Mouse (Mus musculus): ENCODE measurements at regions not wholly inside any gene's neighbourhood (a gene's known extent, or its start where the extent isn't known, plus 50 kb on each side); places are given as distances from the start of the nearest gene placed in this dataset.

DNA sequence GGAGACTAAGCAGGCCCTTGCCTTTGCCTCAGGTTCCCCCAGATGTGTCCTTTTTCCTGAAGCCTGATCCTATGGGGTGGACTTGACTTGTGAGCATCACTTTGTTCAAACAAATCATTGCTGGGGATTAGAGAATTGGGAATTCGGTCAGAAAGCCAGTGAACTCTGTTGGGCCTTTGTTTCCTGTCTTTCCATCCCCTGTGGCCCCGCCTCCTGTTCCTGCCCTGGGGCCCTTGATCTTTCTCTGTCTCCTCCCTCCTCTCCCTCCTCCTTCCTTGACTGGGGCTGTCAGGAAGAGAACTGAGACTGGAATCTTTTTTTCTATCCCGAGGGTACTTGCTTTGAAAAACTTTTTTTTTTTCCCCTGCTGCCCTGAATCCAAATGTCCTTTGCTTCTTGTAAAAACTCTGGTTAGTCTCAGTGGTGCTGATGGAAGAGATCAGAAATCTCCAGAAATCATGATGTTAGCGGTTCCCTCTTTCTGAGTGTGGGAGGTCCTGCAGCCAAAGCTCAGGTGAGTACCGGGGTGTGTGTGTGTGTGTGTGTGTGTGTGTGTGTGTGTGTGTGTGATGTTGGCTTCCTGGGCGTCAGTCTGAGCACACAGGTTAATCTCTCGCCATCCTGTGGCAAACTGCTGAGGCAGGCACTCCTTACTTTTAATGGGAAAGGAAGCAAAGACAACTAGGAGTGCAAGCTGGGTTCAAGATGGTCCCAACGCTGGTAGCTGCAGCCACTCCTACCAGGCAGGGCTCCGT lies 118.7 kb downstream of the Ddx11 start:
- no peak for TF ChIP-seq MYOD1 (IDR thresholded peaks at IDR 0.05; ENCODE audit: control insufficient read depth, insufficient read length, low read depth)
- no peak for TF ChIP-seq USF1 (IDR thresholded peaks at IDR 0.05; ENCODE audit: low read depth)
- TF ChIP-seq MAX (IDR thresholded peaks at IDR 0.05): no peak
- no peak for TF ChIP-seq FOSL1 (IDR thresholded peaks at IDR 0.05; ENCODE audit: insufficient read depth, low read length, poor library complexity, severe bottlenecking)
- no peak for TF ChIP-seq MYOG (IDR thresholded peaks at IDR 0.05; ENCODE audit: control insufficient read depth, extremely low read depth, insufficient read length)
- H3K79me2 ChIP-seq (ENCODE audit: control insufficient read depth, insufficient read depth): no peaks in the 10 kb centered on the region
- no peaks in the 10 kb centered on the region for H3K36me3 ChIP-seq (ENCODE audit: control insufficient read depth, insufficient read depth)
- no peaks in the 10 kb centered on the region for H3K79me3 ChIP-seq (ENCODE audit: low read depth)
- H3K4me3 ChIP-seq (ENCODE audit: insufficient read depth, poor library complexity, severe bottlenecking): no peak overlapping the region
- H3K27me3 ChIP-seq (ENCODE audit: control insufficient read depth, insufficient read depth, insufficient read length): no peaks in the 10 kb centered on the region
- H3ac ChIP-seq (ENCODE audit: control insufficient read depth, insufficient read length, low read depth): no peak overlapping the region

DNA sequence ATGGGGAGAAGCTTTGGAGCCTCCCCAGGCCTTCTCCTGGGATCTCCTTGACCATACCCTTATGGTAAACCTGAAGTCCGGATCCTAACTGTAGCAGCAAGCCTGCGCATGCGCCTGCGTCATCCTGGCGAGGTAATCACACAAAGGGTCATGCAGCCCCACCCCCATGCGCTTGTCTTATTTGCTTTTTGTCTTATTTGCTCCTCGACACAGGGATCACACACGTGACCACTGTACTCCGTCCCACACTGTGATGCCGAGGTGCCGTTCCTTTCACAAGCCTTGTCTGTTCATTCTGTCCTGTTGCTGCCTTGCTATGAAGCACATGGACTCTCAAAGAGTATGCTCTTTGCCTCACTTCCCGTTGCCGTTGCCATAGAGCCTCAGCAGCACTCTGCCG lies 120.9 kb downstream of the Ddx11 start:
- H3K79me2 ChIP-seq (ENCODE audit: control insufficient read depth, insufficient read depth): no peaks in the 10 kb centered on the region
- H3K27me3 ChIP-seq (ENCODE audit: control insufficient read depth, insufficient read depth, insufficient read length): no peaks in the 10 kb centered on the region
- H3K79me3 ChIP-seq (ENCODE audit: low read depth): no peaks in the 10 kb centered on the region
- H3K4me3 ChIP-seq (ENCODE audit: insufficient read depth, poor library complexity, severe bottlenecking): no peak overlapping the region
- no peaks in the 10 kb centered on the region for H3K36me3 ChIP-seq (ENCODE audit: control insufficient read depth, insufficient read depth)
- TF ChIP-seq USF1 (IDR thresholded peaks at IDR 0.05; ENCODE audit: low read depth): no peak
- no peak for TF ChIP-seq FOSL1 (IDR thresholded peaks at IDR 0.05; ENCODE audit: insufficient read depth, low read length, poor library complexity, severe bottlenecking)
- no peak for TF ChIP-seq MYOG (IDR thresholded peaks at IDR 0.05; ENCODE audit: control insufficient read depth, extremely low read depth, insufficient read length)
- no peak for TF ChIP-seq MYOD1 (IDR thresholded peaks at IDR 0.05; ENCODE audit: control insufficient read depth, insufficient read length, low read depth)
- no peak for TF ChIP-seq CEBPB (IDR thresholded peaks at IDR 0.05; ENCODE audit: low read depth)
- H3ac ChIP-seq (ENCODE audit: control insufficient read depth, insufficient read length, low read depth): no peak overlapping the region

DNA sequence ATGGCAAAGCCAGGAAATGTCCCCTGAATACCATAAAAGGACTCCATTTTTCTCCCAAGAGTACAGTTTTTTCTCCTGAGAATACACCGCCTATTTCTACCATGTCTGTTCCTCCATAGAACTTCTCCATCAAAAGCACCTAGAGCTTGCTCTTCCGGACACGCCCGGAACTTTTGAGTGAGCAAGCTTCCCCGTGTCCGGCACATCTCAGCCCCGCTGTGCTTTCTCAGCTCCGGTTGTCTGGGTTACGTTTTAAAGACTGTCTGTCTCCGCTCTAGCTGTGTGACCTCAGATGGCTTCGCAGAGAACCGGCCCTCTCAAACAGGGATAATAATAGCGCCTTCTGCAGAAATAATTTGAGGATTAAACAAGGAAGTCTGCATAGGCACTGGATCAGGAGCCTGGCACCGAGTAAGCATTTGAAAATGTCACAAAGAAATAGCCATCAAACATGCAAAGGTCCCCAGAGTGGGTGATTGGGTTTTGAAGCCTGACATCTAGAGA lies 122.8 kb downstream of the Ddx11 start:
- Histone ChIP-seq H3K79me3 (ENCODE audit: low read depth) (no peaks in the 10 kb centered on the region), H3ac (ENCODE audit: control insufficient read depth, insufficient read length, low read depth) (no peak overlapping the region), H3K79me2 (ENCODE audit: control insufficient read depth, insufficient read depth) (no peaks in the 10 kb centered on the region), H3K4me3 (ENCODE audit: insufficient read depth, poor library complexity, severe bottlenecking) (no peak overlapping the region), H3K27me3 (ENCODE audit: control insufficient read depth, insufficient read depth, insufficient read length) (no peaks in the 10 kb centered on the region), H3K36me3 (ENCODE audit: control insufficient read depth, insufficient read depth) (no peaks in the 10 kb centered on the region)
- TF ChIP-seq MYOD1 (IDR thresholded peaks at IDR 0.05; ENCODE audit: control insufficient read depth, insufficient read length, low read depth): no peak
- no peak for TF ChIP-seq FOSL1 (IDR thresholded peaks at IDR 0.05; ENCODE audit: insufficient read depth, low read length, poor library complexity, severe bottlenecking)
- no peak for TF ChIP-seq CEBPB (IDR thresholded peaks at IDR 0.05; ENCODE audit: low read depth)
- no peak for TF ChIP-seq MAX (IDR thresholded peaks at IDR 0.05)
- no peak for TF ChIP-seq MYOG (IDR thresholded peaks at IDR 0.05; ENCODE audit: control insufficient read depth, extremely low read depth, insufficient read length)
- TF ChIP-seq CTCF (IDR thresholded peaks at IDR 0.05; ENCODE audit: control insufficient read depth, insufficient read depth, insufficient read length): no peak
- no peak for TF ChIP-seq USF1 (IDR thresholded peaks at IDR 0.05; ENCODE audit: low read depth)

DNA sequence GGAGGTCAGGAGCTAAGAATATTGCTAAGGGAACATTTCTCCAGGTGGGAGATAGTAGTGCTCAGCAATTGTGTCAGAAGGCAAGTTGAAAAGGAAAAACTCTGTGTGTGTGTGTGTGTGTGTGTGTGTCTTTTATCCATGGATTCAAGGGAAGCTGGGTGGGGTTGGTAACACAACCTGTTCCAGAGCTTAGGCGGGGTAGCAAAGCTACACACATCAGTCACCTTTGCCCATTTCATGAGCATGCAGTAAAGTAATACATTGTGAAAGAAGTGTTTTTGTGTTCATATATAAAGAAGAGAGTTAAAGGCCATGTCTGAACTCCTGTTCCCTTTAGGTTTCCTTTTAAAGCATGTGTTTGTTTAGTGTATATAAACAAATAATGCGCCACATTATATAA lies 128.2 kb downstream of the Ddx11 start:
- H3ac ChIP-seq (ENCODE audit: control insufficient read depth, insufficient read length, low read depth): no peak overlapping the region
- TF ChIP-seq MYOD1 (IDR thresholded peaks at IDR 0.05; ENCODE audit: control insufficient read depth, insufficient read length, low read depth) (no peak), FOSL1 (IDR thresholded peaks at IDR 0.05; ENCODE audit: insufficient read depth, low read length, poor library complexity, severe bottlenecking) (no peak), USF1 (IDR thresholded peaks at IDR 0.05; ENCODE audit: low read depth) (no peak), CEBPB (IDR thresholded peaks at IDR 0.05; ENCODE audit: low read depth) (no peak), CTCF (IDR thresholded peaks at IDR 0.05; ENCODE audit: control insufficient read depth, insufficient read depth, insufficient read length) (no peak), MAX (IDR thresholded peaks at IDR 0.05) (no peak), MYOG (IDR thresholded peaks at IDR 0.05; ENCODE audit: control insufficient read depth, extremely low read depth, insufficient read length) (no peak)

DNA sequence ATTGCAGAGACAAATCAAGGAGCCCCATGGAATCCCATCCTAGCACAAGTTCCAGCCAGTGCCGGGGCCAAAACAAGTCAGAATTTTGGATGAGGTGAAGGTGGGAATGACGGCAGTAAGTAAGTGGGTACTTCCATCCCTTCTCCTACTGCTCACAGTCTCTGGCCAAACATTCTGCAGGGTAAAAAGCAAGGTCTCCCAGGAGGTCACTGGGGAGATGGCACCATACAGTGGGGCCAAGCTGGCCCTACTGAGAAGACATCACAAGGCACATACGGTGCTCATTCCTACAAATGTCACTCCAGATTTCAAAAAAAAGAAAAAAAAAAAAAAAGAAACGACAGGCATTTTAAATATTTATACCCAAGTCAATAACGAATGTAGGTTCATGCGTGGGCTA lies 129.6 kb downstream of the Ddx11 start:
- H3K79me2 ChIP-seq (ENCODE audit: control insufficient read depth, insufficient read depth): no peaks in the 10 kb centered on the region
- TF ChIP-seq CTCF (IDR thresholded peaks at IDR 0.05; ENCODE audit: control insufficient read depth, insufficient read depth, insufficient read length): no peak
- no peak for TF ChIP-seq FOSL1 (IDR thresholded peaks at IDR 0.05; ENCODE audit: insufficient read depth, low read length, poor library complexity, severe bottlenecking)
- no peak for TF ChIP-seq MYOD1 (IDR thresholded peaks at IDR 0.05; ENCODE audit: control insufficient read depth, insufficient read length, low read depth)
- TF ChIP-seq MAX (IDR thresholded peaks at IDR 0.05): no peak
- no peak for TF ChIP-seq USF1 (IDR thresholded peaks at IDR 0.05; ENCODE audit: low read depth)
- TF ChIP-seq MYOG (IDR thresholded peaks at IDR 0.05; ENCODE audit: control insufficient read depth, extremely low read depth, insufficient read length): no peak
- TF ChIP-seq CEBPB (IDR thresholded peaks at IDR 0.05; ENCODE audit: low read depth): no peak
- H3K79me3 ChIP-seq (ENCODE audit: low read depth): no peaks in the 10 kb centered on the region
- no peak overlapping the region for H3K4me3 ChIP-seq (ENCODE audit: insufficient read depth, poor library complexity, severe bottlenecking)
- H3ac ChIP-seq (ENCODE audit: control insufficient read depth, insufficient read length, low read depth): no peak overlapping the region
- H3K27me3 ChIP-seq (ENCODE audit: control insufficient read depth, insufficient read depth, insufficient read length): peaks cover 7% of the 10 kb centered on the region
- no peaks in the 10 kb centered on the region for H3K36me3 ChIP-seq (ENCODE audit: control insufficient read depth, insufficient read depth)

More for the DNA sequence above, 128.2 kb downstream of the Ddx11 start:
- no peak overlapping the region for H3K4me3 ChIP-seq (ENCODE audit: insufficient read depth, poor library complexity, severe bottlenecking)
- H3K36me3 ChIP-seq (ENCODE audit: control insufficient read depth, insufficient read depth): no peaks in the 10 kb centered on the region
- H3K79me3 ChIP-seq (ENCODE audit: low read depth): no peaks in the 10 kb centered on the region
- H3K27me3 ChIP-seq (ENCODE audit: control insufficient read depth, insufficient read depth, insufficient read length): peaks cover 7% of the 10 kb centered on the region
- no peaks in the 10 kb centered on the region for H3K79me2 ChIP-seq (ENCODE audit: control insufficient read depth, insufficient read depth)
